Mouse (Mus musculus): ENCODE results near the gene Rbms3. TPM values are rescaled to one million over a fixed set of nuclear protein-coding genes. Genes with fewer than 3 reads are reported as not detected.

Rbms3 gene
- polyA plus RNA-seq, 1 experiment = 5.3 TPM

GRCm38 (mm10) chr9:116702611-116703010, 927.1 kb downstream of the Rbms3 start:
- TF ChIP-seq CTCF (IDR thresholded peaks at IDR 0.05; ENCODE audit: extremely low read depth, insufficient read depth, low read length) = no peak
- no peak for TF ChIP-seq POLR2A (IDR thresholded peaks at IDR 0.05; ENCODE audit: extremely low read depth, insufficient read depth, low read length)
- Histone ChIP-seq H3K27ac (ENCODE audit: insufficient read depth, low read length) (no peak overlapping the region), H3K4me1 (ENCODE audit: control insufficient read depth, insufficient read depth, low read length) (peaks cover 2% of the 10 kb centered on the region; the same call in 1 of the 2 replicates), H3K4me3 (ENCODE audit: insufficient read depth, low read length) (no peak overlapping the region)

- H3K4me3 ChIP-seq (ENCODE audit: insufficient read depth, low read length) = no peak overlapping the region
- H3K4me1 ChIP-seq (ENCODE audit: control insufficient read depth, insufficient read depth, low read length) = no peaks in the 10 kb centered on the region
- no peak overlapping the region for H3K27ac ChIP-seq (ENCODE audit: insufficient read depth, low read length)
- no peak for TF ChIP-seq CTCF (IDR thresholded peaks at IDR 0.05; ENCODE audit: extremely low read depth, insufficient read depth, low read length)
- TF ChIP-seq POLR2A (IDR thresholded peaks at IDR 0.05; ENCODE audit: extremely low read depth, insufficient read depth, low read length) = no peak
Measured at GRCm38 (mm10) chr9:116701511-116702179, 928.1 kb downstream of the Rbms3 start.

DNA sequence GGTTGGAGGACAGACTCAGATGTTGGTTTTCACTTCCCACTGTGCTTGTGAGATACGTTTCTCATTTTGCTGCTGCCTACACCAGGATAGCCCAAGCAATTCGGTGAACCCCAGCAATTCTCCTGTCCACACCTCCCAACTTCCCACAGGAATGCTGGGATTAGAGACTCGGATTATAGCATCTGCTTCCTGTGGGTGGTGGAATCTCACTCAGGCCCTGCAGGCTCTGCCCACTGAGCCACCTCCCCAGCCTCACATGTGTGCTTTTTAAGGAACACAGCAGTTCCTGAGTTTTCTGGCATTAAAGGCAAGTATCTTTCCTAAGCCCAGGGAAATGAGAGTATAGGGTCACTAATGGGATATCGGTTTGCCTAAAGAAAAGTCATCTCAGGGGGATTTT, 941.1 kb downstream of the Rbms3 start:
- H3K27ac ChIP-seq (ENCODE audit: insufficient read depth, low read length) = no peak overlapping the region
- H3K4me3 ChIP-seq (ENCODE audit: insufficient read depth, low read length) = no peak overlapping the region
- TF ChIP-seq POLR2A (IDR thresholded peaks at IDR 0.05; ENCODE audit: extremely low read depth, insufficient read depth, low read length) (no peak), CTCF (IDR thresholded peaks at IDR 0.05; ENCODE audit: extremely low read depth, insufficient read depth, low read length) (no peak)
- H3K4me1 ChIP-seq (ENCODE audit: control insufficient read depth, insufficient read depth, low read length) = no peaks in the 10 kb centered on the region

GRCm38 (mm10) chr9:116677142-116677541, 952.6 kb downstream of the Rbms3 start:
- no peaks in the 10 kb centered on the region for H3K4me1 ChIP-seq (ENCODE audit: control insufficient read depth, insufficient read depth, low read length)
- no peak for TF ChIP-seq POLR2A (IDR thresholded peaks at IDR 0.05; ENCODE audit: extremely low read depth, insufficient read depth, low read length)
- TF ChIP-seq CTCF (IDR thresholded peaks at IDR 0.05; ENCODE audit: extremely low read depth, insufficient read depth, low read length) = no peak
- H3K27ac ChIP-seq (ENCODE audit: insufficient read depth, low read length) = no peak overlapping the region
- H3K4me3 ChIP-seq (ENCODE audit: insufficient read depth, low read length) = no peak overlapping the region

DNA sequence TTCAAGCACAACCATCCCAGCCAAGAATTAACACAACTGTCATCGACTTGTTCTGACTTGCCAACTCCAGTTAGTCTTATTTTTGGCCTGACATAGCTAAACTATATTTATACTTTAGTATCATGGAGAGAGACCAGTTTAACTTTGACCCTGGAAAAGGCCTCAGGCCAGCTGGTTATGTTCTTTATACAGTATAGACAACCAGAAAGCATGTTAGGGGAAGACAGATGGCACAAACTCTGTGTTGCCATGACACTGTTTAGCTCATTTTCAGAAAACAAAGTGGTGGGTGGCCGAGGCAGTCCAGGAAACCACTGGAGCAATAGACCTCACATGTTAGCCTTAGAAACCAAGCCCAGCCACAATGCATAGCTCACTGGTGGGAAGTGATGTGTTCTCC, 953.3 kb downstream of the Rbms3 start:
- no peaks in the 10 kb centered on the region for H3K4me1 ChIP-seq (ENCODE audit: control insufficient read depth, insufficient read depth, low read length)
- H3K27ac ChIP-seq (ENCODE audit: insufficient read depth, low read length) = no peak overlapping the region
- H3K4me3 ChIP-seq (ENCODE audit: insufficient read depth, low read length) = no peak overlapping the region
- no peak for TF ChIP-seq CTCF (IDR thresholded peaks at IDR 0.05; ENCODE audit: extremely low read depth, insufficient read depth, low read length)
- TF ChIP-seq POLR2A (IDR thresholded peaks at IDR 0.05; ENCODE audit: extremely low read depth, insufficient read depth, low read length) = no peak

DNA sequence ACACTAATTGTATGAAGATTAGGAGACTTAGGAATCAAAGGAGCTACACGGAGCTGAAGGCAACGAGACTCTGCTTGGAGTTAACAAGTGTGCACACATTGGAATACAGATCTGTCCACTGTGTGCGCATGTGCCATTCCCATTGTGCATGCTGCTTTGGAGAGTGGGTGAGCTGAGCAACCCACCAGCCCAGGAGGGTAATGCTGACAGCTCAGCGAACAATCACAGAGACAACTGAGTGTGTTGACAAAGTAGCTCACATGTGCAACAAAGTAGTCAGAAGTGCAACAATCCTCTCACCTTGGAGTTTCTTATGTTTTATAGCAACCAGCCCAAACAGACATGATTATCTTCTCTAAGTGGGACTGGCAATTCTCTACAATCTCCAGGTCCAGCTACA, 955.5 kb downstream of the Rbms3 start:
- no peak overlapping the region for H3K4me3 ChIP-seq (ENCODE audit: insufficient read depth, low read length)
- no peak for TF ChIP-seq CTCF (IDR thresholded peaks at IDR 0.05; ENCODE audit: extremely low read depth, insufficient read depth, low read length)
- no peak for TF ChIP-seq POLR2A (IDR thresholded peaks at IDR 0.05; ENCODE audit: extremely low read depth, insufficient read depth, low read length)
- no peak overlapping the region for H3K27ac ChIP-seq (ENCODE audit: insufficient read depth, low read length)
- no peaks in the 10 kb centered on the region for H3K4me1 ChIP-seq (ENCODE audit: control insufficient read depth, insufficient read depth, low read length)

DNA sequence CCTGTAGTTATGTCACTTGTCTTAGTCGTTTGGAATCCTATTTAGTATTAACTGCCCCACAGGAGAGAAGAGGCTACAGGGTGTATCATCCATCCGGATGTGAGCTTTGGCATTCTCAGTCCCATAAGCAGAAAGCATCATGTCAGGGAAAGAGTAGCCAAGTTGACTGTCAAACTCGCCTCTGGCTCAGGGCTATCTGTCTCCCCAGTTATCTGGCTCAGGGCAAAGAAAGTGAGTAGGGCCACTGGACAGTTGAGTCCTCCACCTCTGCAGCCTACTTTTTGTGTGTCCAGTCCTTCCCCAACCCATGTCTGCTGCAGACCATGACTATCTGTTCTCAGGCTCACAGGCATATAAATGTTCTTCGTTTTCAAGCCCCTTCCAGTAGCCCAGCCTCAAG, 968.7 kb downstream of the Rbms3 start:
- Histone ChIP-seq H3K4me1 (ENCODE audit: control insufficient read depth, insufficient read depth, low read length) (no peaks in the 10 kb centered on the region), H3K4me3 (ENCODE audit: insufficient read depth, low read length) (no peak overlapping the region), H3K27ac (ENCODE audit: insufficient read depth, low read length) (no peak overlapping the region)
- TF ChIP-seq POLR2A (IDR thresholded peaks at IDR 0.05; ENCODE audit: extremely low read depth, insufficient read depth, low read length) (no peak), CTCF (IDR thresholded peaks at IDR 0.05; ENCODE audit: extremely low read depth, insufficient read depth, low read length) (no peak)

DNA sequence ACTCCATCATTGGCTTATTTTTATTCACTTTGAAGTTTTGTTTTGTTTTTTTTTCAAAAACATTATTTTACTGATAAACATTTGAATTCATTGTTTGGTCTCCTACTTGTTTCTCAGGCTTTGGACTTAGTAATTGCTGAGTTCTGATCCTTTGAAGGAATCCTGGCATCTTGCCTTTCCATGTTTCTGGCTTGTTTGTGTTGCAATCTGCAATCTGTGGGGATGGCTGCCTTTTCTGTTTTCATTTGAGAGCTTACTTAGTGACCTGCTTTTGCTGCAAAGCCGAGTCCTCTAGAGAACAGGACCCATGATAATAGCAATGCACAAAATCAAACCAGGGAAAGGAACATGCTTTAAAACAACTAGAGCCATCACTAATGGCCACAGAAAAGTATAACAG, 969.8 kb downstream of the Rbms3 start:
- TF ChIP-seq POLR2A (IDR thresholded peaks at IDR 0.05; ENCODE audit: extremely low read depth, insufficient read depth, low read length) = no peak
- TF ChIP-seq CTCF (IDR thresholded peaks at IDR 0.05; ENCODE audit: extremely low read depth, insufficient read depth, low read length) = no peak
- no peaks in the 10 kb centered on the region for H3K4me1 ChIP-seq (ENCODE audit: control insufficient read depth, insufficient read depth, low read length)
- H3K27ac ChIP-seq (ENCODE audit: insufficient read depth, low read length) = no peak overlapping the region
- no peak overlapping the region for H3K4me3 ChIP-seq (ENCODE audit: insufficient read depth, low read length)

- no peak overlapping the region for H3K4me3 ChIP-seq (ENCODE audit: insufficient read depth, low read length)
- no peaks in the 10 kb centered on the region for H3K4me1 ChIP-seq (ENCODE audit: control insufficient read depth, insufficient read depth, low read length)
- no peak for TF ChIP-seq POLR2A (IDR thresholded peaks at IDR 0.05; ENCODE audit: extremely low read depth, insufficient read depth, low read length)
- no peak for TF ChIP-seq CTCF (IDR thresholded peaks at IDR 0.05; ENCODE audit: extremely low read depth, insufficient read depth, low read length)
- H3K27ac ChIP-seq (ENCODE audit: insufficient read depth, low read length) = no peak overlapping the region
Measured at GRCm38 (mm10) chr9:116657141-116657540, 972.6 kb downstream of the Rbms3 start.

- H3K4me3 ChIP-seq (ENCODE audit: insufficient read depth, low read length) = no peak overlapping the region
- no peaks in the 10 kb centered on the region for H3K4me1 ChIP-seq (ENCODE audit: control insufficient read depth, insufficient read depth, low read length)
- TF ChIP-seq POLR2A (IDR thresholded peaks at IDR 0.05; ENCODE audit: extremely low read depth, insufficient read depth, low read length) = no peak
- TF ChIP-seq CTCF (IDR thresholded peaks at IDR 0.05; ENCODE audit: extremely low read depth, insufficient read depth, low read length) = no peak
- no peak overlapping the region for H3K27ac ChIP-seq (ENCODE audit: insufficient read depth, low read length)
Measured at GRCm38 (mm10) chr9:116651414-116651813, 978.3 kb downstream of the Rbms3 start.

All from cortical plate, adult 2 months (tissue).